Mouse (Mus musculus): ENCODE results near the gene Rps11. TPM values are rescaled to one million over a fixed set of nuclear protein-coding genes. Genes with fewer than 3 reads are reported as not detected.

Gene Rps11
- polyA plus RNA-seq, 1 experiment from 2014 or later, result 1,701 TPM

DNA sequence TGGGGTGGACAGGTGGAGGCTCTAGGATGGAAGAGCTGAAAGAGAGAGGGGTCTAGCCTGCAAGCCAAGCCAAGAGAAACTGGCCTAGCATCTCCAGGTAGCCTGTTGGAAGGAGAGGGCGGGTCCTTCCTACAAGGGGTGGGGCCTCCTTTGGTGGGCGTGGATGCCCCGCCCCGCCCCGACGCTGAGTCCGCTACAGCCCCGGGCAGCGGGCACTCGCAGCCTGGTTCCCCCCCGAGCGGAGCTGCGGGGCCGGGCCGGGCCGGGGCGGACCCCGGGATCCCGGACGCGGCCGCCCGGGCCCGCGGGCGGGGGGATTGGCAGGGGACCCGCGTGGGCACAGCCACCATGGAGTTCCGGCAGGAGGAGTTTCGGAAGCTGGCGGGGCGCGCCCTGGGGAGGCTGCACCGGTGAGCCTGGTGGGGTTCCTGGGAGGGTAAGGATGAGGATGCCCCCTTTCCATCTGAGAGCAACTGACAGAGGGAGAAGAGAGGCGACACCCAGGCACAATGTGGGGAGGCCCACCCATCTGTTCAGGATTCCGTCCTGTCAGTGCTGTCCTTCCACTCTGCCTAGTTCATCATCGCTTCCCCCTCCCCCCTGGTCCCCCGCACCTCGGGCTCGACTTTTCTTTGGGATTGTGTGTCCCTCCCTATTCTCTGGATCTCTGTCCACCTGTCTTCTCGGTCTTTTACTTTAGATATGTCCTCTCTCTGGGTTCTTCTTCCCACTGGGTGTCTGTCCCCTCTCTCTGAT is 39.7 kb upstream of the Rps11 start, which contains the start of gene Slc17a7:
TSS of gene Slc17a7 (plus strand) at position 215 of the 756 bp plus-strand sequence.
- peaks cover 7% of the 10 kb centered on the region for H3K4me1 ChIP-seq (ENCODE audit: control insufficient read depth, insufficient read depth, low read length)
- WGBS, result 3% methylated on average over 36 of the region's 41 CpGs
- peak within 1 kb of the TSS; percentile 62 for H3K9ac ChIP-seq (ENCODE audit: low read depth, low read length)
- H3K4me3 ChIP-seq (ENCODE audit: low read length), result peak within 1 kb of the TSS; percentile 56
- H3K36me3 ChIP-seq (ENCODE audit: control insufficient read depth, insufficient read depth, low read length), result 0 out of 2 replicates have a peak, but pooled peaks cover 3% of the 10 kb centered on the region
- H3K4me2 ChIP-seq (ENCODE audit: low read depth, low read length), result peak within 1 kb of the TSS; percentile 84
- H3K27me3 ChIP-seq (replicated peaks; ENCODE audit: control insufficient read depth, insufficient read depth, low read length), result peaks cover 58% of the 10 kb centered on the region
- H3K9me3 ChIP-seq (ENCODE audit: control insufficient read depth, low read length), result peaks cover 2% of the 10 kb centered on the region; the same call in 1 of the 2 replicates
- ATAC-seq, result peak; percentile 31
- H3K27ac ChIP-seq (ENCODE audit: low read length), result no peak within 1 kb of the TSS

DNA sequence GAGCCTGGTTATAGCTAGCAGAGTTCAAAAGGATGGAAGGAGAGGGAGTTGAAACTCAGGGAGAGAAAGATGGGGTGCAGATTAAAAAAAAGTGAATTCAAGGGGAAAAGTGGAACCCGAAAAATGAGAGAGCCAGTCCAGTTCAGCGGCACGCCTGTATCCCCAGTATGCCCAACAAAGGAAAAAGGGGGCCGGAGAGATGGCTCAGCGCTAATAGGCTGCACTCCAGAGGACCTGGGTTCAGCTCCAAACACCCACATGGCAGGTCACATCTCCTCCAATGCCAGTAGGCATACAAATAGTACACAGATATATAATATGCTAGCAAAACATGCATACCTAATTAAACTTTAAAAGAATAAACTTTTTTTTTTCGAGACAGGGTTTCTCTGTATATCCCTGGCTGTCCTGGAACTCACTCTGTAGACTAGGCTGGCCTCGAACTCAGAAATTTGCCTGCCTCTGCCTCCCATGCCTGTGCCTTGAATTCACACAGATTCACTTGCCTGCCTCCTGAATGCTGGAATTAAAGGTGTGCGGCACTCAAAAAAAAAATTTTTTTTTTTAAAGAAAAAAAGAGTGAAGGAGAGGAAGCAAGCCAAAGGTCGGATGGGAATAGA is 38.9 kb upstream of the Rps11 start:
- Histone ChIP-seq H3K4me2 (ENCODE audit: low read depth, low read length) (0 out of 2 replicates have a peak overlapping the region, but pooled peaks have one; percentile 84), H3K36me3 (ENCODE audit: control insufficient read depth, insufficient read depth, low read length) (0 out of 2 replicates have a peak, but pooled peaks cover 3% of the 10 kb centered on the region), H3K4me1 (ENCODE audit: control insufficient read depth, insufficient read depth, low read length) (peaks cover 7% of the 10 kb centered on the region), H3K9ac (ENCODE audit: low read depth, low read length) (no peak overlapping the region), H3K27me3 (replicated peaks; ENCODE audit: control insufficient read depth, insufficient read depth, low read length) (peaks cover 50% of the 10 kb centered on the region), H3K9me3 (ENCODE audit: control insufficient read depth, low read length) (no peaks in the 10 kb centered on the region), H3K27ac (ENCODE audit: low read length) (no peak overlapping the region), H3K4me3 (ENCODE audit: low read length) (no peak overlapping the region; the same call in 1 of the 2 replicates)
- no peak for ATAC-seq
- 71% methylated on average over 9 of the region's 9 CpGs for whole genome bisulfite sequencing

DNA sequence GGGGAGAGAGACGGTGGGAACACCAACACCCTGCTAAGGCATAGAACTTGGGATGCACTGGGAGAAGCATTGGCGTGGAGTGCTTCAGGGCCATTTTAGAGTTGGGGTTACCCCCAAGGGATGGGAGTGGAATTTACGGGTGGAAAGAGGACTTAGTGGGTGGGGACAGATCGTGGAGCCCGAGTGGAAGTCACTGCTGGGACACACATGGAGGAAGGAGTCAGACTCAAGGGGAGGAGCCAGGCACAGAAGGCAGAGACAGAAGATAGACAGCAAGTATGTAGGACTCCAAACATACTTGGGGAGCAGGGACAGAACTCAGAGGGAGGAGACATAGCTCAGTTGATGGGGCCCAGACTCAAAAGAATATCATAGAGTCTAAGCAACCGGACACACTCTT is 38.3 kb upstream of the Rps11 start:
- H3K4me2 ChIP-seq (ENCODE audit: low read depth, low read length), result peak overlapping the region; percentile 75
- WGBS, result 25% methylated on average over 6 of the region's 6 CpGs
- no peak; the same call in 1 of the 2 replicates for ATAC-seq
- peak overlapping the region; percentile 52 for H3K9ac ChIP-seq (ENCODE audit: low read depth, low read length)
- peaks cover 45% of the 10 kb centered on the region for H3K27me3 ChIP-seq (replicated peaks; ENCODE audit: control insufficient read depth, insufficient read depth, low read length)
- peaks cover 7% of the 10 kb centered on the region for H3K4me1 ChIP-seq (ENCODE audit: control insufficient read depth, insufficient read depth, low read length)
- H3K9me3 ChIP-seq (ENCODE audit: control insufficient read depth, low read length), result no peaks in the 10 kb centered on the region
- 0 out of 2 replicates have a peak, but pooled peaks cover 3% of the 10 kb centered on the region for H3K36me3 ChIP-seq (ENCODE audit: control insufficient read depth, insufficient read depth, low read length)
- H3K4me3 ChIP-seq (ENCODE audit: low read length), result peak overlapping the region; percentile 48
- H3K27ac ChIP-seq (ENCODE audit: low read length), result no peak overlapping the region

DNA sequence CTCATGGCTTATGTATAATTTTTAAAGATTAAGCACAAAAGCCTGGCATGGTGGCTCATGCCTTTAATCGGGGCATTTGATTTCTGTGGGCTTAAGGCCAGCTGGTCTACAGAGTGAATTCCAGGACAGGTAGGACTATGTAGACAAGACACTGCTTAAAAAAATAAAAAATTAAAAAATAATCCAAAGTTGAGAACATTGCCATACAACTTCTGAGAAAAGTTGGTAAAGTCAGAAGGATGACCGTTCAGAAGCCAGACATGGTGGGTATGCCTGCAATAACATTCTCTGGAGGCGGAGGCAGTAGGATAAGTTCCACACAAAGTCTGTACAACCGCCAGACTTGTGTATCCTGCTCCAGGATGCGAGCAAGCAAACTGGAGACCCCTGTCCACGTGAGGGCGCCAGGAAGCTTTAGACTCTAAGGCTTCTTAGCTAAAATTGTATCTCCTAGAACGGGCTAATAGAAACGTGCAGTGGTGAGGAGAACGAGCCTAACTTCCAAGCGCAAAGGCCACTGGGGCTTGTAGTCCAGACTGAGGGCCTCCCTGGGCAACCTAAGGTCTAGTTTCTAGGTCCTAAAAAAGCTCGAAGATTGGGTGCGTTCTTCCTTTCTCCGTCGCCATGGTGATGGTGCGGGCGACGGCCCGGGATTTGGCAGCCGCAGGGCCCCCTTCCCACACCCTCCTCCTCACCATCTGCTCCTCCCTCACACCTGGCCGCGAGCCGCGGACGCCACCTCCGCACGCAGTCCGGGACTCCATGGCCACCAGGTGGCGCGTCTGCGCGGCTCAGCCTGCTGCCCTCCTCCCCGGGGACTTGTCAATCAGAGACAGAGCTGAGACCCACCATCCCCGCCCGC is 37.6 kb upstream of the Rps11 start:
- no peak overlapping the region for H3K27ac ChIP-seq (ENCODE audit: low read length)
- H3K9ac ChIP-seq (ENCODE audit: low read depth, low read length), result peak overlapping the region; percentile 52
- no peaks in the 10 kb centered on the region for H3K9me3 ChIP-seq (ENCODE audit: control insufficient read depth, low read length)
- peaks cover 7% of the 10 kb centered on the region for H3K4me1 ChIP-seq (ENCODE audit: control insufficient read depth, insufficient read depth, low read length)
- peak overlapping the region; percentile 48 for H3K4me3 ChIP-seq (ENCODE audit: low read length)
- 0 out of 2 replicates have a peak, but pooled peaks cover 3% of the 10 kb centered on the region for H3K36me3 ChIP-seq (ENCODE audit: control insufficient read depth, insufficient read depth, low read length)
- peak; percentile 88 for ATAC-seq
- H3K4me2 ChIP-seq (ENCODE audit: low read depth, low read length), result peak overlapping the region; percentile 75
- 4% methylated on average over 35 of the region's 35 CpGs for WGBS
- peaks cover 41% of the 10 kb centered on the region for H3K27me3 ChIP-seq (replicated peaks; ENCODE audit: control insufficient read depth, insufficient read depth, low read length)

DNA sequence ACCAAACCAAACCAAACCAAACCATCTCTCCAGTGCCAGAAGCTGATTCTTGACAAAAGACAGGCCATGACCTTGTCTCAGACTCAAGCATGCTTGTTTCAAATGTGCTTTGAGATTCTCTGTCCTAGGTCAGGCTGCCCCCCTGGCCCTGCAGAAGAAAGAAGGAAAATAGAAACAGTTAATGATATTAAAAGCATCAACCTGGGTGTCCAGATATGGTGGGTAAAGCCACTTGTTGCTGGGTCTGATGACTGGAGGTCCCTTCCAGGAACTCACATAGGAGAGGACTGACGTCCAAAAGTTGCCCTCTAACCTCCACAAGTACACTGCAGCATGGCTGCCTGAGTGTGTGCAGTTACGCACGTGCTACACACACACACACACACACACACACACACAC is 36.6 kb upstream of the Rps11 start:
- no peak overlapping the region for H3K4me3 ChIP-seq (ENCODE audit: low read length)
- H3K4me1 ChIP-seq (ENCODE audit: control insufficient read depth, insufficient read depth, low read length), result peaks cover 7% of the 10 kb centered on the region
- H3K27ac ChIP-seq (ENCODE audit: low read length), result no peak overlapping the region
- H3K27me3 ChIP-seq (replicated peaks; ENCODE audit: control insufficient read depth, insufficient read depth, low read length), result peaks cover 32% of the 10 kb centered on the region
- no peak overlapping the region for H3K4me2 ChIP-seq (ENCODE audit: low read depth, low read length)
- no peak for ATAC-seq
- no peaks in the 10 kb centered on the region for H3K9me3 ChIP-seq (ENCODE audit: control insufficient read depth, low read length)
- no peak overlapping the region for H3K9ac ChIP-seq (ENCODE audit: low read depth, low read length)
- WGBS, result 94% methylated on average over 3 of the region's 3 CpGs
- H3K36me3 ChIP-seq (ENCODE audit: control insufficient read depth, insufficient read depth, low read length), result 0 out of 2 replicates have a peak, but pooled peaks cover 3% of the 10 kb centered on the region

DNA sequence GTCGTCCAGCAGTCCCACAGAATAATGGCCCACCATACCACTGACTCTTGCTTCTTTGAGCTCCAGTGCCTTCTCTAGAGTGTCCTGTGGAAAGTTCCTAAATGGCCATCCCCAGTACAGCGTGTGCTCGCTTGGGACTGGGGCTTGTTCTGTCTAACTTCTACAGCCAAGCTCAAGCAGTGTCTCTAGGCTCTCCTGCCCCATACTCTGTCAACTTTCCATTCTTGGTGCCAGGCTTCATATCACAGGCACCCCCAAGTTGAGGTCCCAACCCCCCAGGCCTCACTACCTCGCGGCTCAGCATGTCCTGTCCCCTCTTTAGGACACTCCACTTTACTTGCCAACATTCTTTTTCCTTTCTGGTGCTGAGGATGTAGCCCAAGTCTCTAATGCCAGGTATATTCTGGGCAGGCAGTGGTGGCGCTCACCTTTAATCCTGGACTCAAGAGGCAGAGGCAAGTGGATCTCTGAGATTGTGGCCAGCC is 36.1 kb upstream of the Rps11 start:
- no peak for ATAC-seq
- Histone ChIP-seq H3K27ac (ENCODE audit: low read length) (no peak overlapping the region), H3K4me2 (ENCODE audit: low read depth, low read length) (no peak overlapping the region), H3K9ac (ENCODE audit: low read depth, low read length) (no peak overlapping the region), H3K9me3 (ENCODE audit: control insufficient read depth, low read length) (no peaks in the 10 kb centered on the region), H3K4me1 (ENCODE audit: control insufficient read depth, insufficient read depth, low read length) (peaks cover 8% of the 10 kb centered on the region), H3K27me3 (replicated peaks; ENCODE audit: control insufficient read depth, insufficient read depth, low read length) (peaks cover 27% of the 10 kb centered on the region), H3K36me3 (ENCODE audit: control insufficient read depth, insufficient read depth, low read length) (0 out of 2 replicates have a peak, but pooled peaks cover 3% of the 10 kb centered on the region), H3K4me3 (ENCODE audit: low read length) (no peak overlapping the region)
- 96% methylated on average over 6 of the region's 6 CpGs for WGBS

DNA sequence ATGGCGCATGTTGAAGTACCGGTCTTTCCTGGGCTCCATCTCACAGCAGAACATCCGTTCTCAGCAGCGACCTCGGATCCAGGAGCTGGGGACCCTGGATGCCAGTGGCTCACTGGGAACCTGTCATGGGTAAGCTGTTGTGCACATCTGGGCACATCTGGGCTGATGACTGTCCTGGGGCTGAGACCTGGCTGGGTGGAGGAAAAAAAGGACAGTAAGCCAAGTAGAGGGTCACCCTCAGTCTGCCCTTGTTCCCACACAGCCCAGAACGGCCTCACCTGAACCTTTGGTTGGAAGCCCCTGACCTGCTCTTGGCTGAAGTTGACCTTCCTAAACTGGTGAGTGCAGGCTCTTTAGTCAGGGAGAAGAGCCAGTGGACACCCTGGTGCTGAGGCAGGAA is 34.8 kb upstream of the Rps11 start:
- no peak overlapping the region for H3K4me3 ChIP-seq (ENCODE audit: low read length)
- H3K9ac ChIP-seq (ENCODE audit: low read depth, low read length), result no peak overlapping the region
- no peaks in the 10 kb centered on the region for H3K9me3 ChIP-seq (ENCODE audit: control insufficient read depth, low read length)
- peaks cover 14% of the 10 kb centered on the region for H3K4me1 ChIP-seq (ENCODE audit: control insufficient read depth, insufficient read depth, low read length)
- peaks cover 14% of the 10 kb centered on the region for H3K27me3 ChIP-seq (replicated peaks; ENCODE audit: control insufficient read depth, insufficient read depth, low read length)
- H3K36me3 ChIP-seq (ENCODE audit: control insufficient read depth, insufficient read depth, low read length), result 0 out of 2 replicates have a peak, but pooled peaks cover 3% of the 10 kb centered on the region
- H3K27ac ChIP-seq (ENCODE audit: low read length), result no peak overlapping the region
- H3K4me2 ChIP-seq (ENCODE audit: low read depth, low read length), result no peak overlapping the region
- 93% methylated on average over 6 of the region's 6 CpGs for WGBS
- no peak for ATAC-seq

DNA sequence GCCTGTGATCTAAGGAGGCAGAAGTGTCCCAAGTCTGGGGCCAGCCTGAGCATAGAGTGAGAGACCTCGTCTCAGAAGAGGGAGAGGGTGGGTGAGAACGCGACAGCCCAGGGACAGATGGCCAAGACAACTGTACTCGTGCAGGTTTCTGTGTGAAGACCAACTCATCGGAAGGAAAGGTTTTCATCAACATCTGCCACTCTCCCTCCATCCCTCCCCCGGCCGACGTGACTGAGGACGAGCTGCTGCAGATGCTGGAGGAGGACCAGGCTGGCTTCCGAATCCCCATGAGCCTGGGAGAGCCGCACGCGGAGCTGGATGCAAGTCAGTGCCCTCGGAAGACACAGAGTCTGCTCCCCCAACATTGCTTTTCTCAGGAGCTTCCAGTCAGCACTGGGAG is 33.2 kb upstream of the Rps11 start:
- no peaks in the 10 kb centered on the region for H3K9me3 ChIP-seq (ENCODE audit: control insufficient read depth, low read length)
- no peak for ATAC-seq
- no peak overlapping the region for H3K27ac ChIP-seq (ENCODE audit: low read length)
- no peak overlapping the region for H3K9ac ChIP-seq (ENCODE audit: low read depth, low read length)
- 0 out of 2 replicates have a peak, but pooled peaks cover 3% of the 10 kb centered on the region for H3K36me3 ChIP-seq (ENCODE audit: control insufficient read depth, insufficient read depth, low read length)
- peaks cover 16% of the 10 kb centered on the region; the same call in 1 of the 2 replicates for H3K4me1 ChIP-seq (ENCODE audit: control insufficient read depth, insufficient read depth, low read length)
- WGBS, result 86% methylated on average over 14 of the region's 14 CpGs
- H3K4me3 ChIP-seq (ENCODE audit: low read length), result no peak overlapping the region
- no peaks in the 10 kb centered on the region for H3K27me3 ChIP-seq (replicated peaks; ENCODE audit: control insufficient read depth, insufficient read depth, low read length)
- H3K4me2 ChIP-seq (ENCODE audit: low read depth, low read length), result no peak overlapping the region
